Mouse (Mus musculus): ENCODE data around the gene Atp1a3. TPM values are rescaled to one million over a fixed set of nuclear protein-coding genes. Genes with fewer than 3 reads are reported as not detected.

Atp1a3 gene
- total and polyA plus RNA-seq, 2 experiments = 0.06 to 0.28 TPM

GRCm38 (mm10) chr7:24949958-24950623, 55.7 kb downstream of the Atp1a3 start:
- Histone ChIP-seq H3K27ac (replicated peaks; ENCODE audit: insufficient read depth, low read depth, low read length) (no peak overlapping the region), H3K4me1 (ENCODE audit: control insufficient read depth, insufficient read depth, low read length) (no peaks in the 10 kb centered on the region), H3K27me3 (ENCODE audit: control insufficient read depth, insufficient read depth, low read length) (peaks cover 43% of the 10 kb centered on the region), H3K4me3 (ENCODE audit: insufficient read depth, low read depth, low read length) (no peak overlapping the region), H3K36me3 (ENCODE audit: control insufficient read depth, insufficient read depth, low read length) (no peaks in the 10 kb centered on the region), H3K9ac (ENCODE audit: low read depth, low read length) (no peak overlapping the region), H3K79me2 (ENCODE audit: control insufficient read depth, insufficient read depth, low read length) (no peaks in the 10 kb centered on the region)
- peak; percentile 89 for TF ChIP-seq CTCF (IDR thresholded peaks at IDR 0.05; ENCODE audit: low read depth, low read length)
- TF ChIP-seq POLR2A (IDR thresholded peaks at IDR 0.05; ENCODE audit: extremely low read depth, insufficient read depth, low read length) = no peak
- DNase-seq (ENCODE audit: extremely low read depth, low read depth, low spot score) = no peak
- 5% methylated on average over 8 of the region's 8 CpGs for WGBS

GRCm38 (mm10) chr7:24948774-24949173, 57.0 kb downstream of the Atp1a3 start:
- H3K79me2 ChIP-seq (ENCODE audit: control insufficient read depth, insufficient read depth, low read length) = no peaks in the 10 kb centered on the region
- peaks cover 46% of the 10 kb centered on the region for H3K27me3 ChIP-seq (ENCODE audit: control insufficient read depth, insufficient read depth, low read length)
- TF ChIP-seq POLR2A (IDR thresholded peaks at IDR 0.05; ENCODE audit: extremely low read depth, insufficient read depth, low read length) = no peak
- TF ChIP-seq CTCF (IDR thresholded peaks at IDR 0.05; ENCODE audit: low read depth, low read length) = no peak
- no peak overlapping the region for H3K9ac ChIP-seq (ENCODE audit: low read depth, low read length)
- H3K4me1 ChIP-seq (ENCODE audit: control insufficient read depth, insufficient read depth, low read length) = no peaks in the 10 kb centered on the region
- DNase-seq (ENCODE audit: extremely low read depth, low read depth, low spot score) = no peak
- no peak overlapping the region for H3K27ac ChIP-seq (replicated peaks; ENCODE audit: insufficient read depth, low read depth, low read length)
- 5% methylated on average over 29 of the region's 29 CpGs for WGBS
- H3K4me3 ChIP-seq (ENCODE audit: insufficient read depth, low read depth, low read length) = no peak overlapping the region
- H3K36me3 ChIP-seq (ENCODE audit: control insufficient read depth, insufficient read depth, low read length) = no peaks in the 10 kb centered on the region

- Histone ChIP-seq H3K36me3 (ENCODE audit: control insufficient read depth, insufficient read depth, low read length) (no peaks in the 10 kb centered on the region), H3K4me1 (ENCODE audit: control insufficient read depth, insufficient read depth, low read length) (no peaks in the 10 kb centered on the region), H3K27me3 (ENCODE audit: control insufficient read depth, insufficient read depth, low read length) (peaks cover 42% of the 10 kb centered on the region), H3K27ac (replicated peaks; ENCODE audit: insufficient read depth, low read depth, low read length) (no peak overlapping the region), H3K79me2 (ENCODE audit: control insufficient read depth, insufficient read depth, low read length) (no peaks in the 10 kb centered on the region), H3K4me3 (ENCODE audit: insufficient read depth, low read depth, low read length) (no peak overlapping the region), H3K9ac (ENCODE audit: low read depth, low read length) (no peak overlapping the region)
- no peak for DNase-seq (ENCODE audit: extremely low read depth, low read depth, low spot score)
- 7% methylated on average over 7 of the region's 7 CpGs for WGBS
- no peak for TF ChIP-seq POLR2A (IDR thresholded peaks at IDR 0.05; ENCODE audit: extremely low read depth, insufficient read depth, low read length)
- no peak for TF ChIP-seq CTCF (IDR thresholded peaks at IDR 0.05; ENCODE audit: low read depth, low read length)
Observed at GRCm38 (mm10) chr7:24947316-24948048, 58.3 kb downstream of the Atp1a3 start.

GRCm38 (mm10) chr7:24944257-24944950, 61.4 kb downstream of the Atp1a3 start, which contains the start of gene Gm4881:
Gene Gm4881 (minus strand): TSS chr7:24944494.
- H3K27me3 ChIP-seq (ENCODE audit: control insufficient read depth, insufficient read depth, low read length) = peaks cover 43% of the 10 kb centered on the region
- H3K4me3 ChIP-seq (ENCODE audit: insufficient read depth, low read depth, low read length) = no peak within 1 kb of the TSS
- no peak within 1 kb of the TSS for H3K9ac ChIP-seq (ENCODE audit: low read depth, low read length)
- H3K27ac ChIP-seq (replicated peaks; ENCODE audit: insufficient read depth, low read depth, low read length) = no peak within 1 kb of the TSS
- H3K4me1 ChIP-seq (ENCODE audit: control insufficient read depth, insufficient read depth, low read length) = no peaks in the 10 kb centered on the region
- no peaks in the 10 kb centered on the region for H3K36me3 ChIP-seq (ENCODE audit: control insufficient read depth, insufficient read depth, low read length)
- DNase-seq (ENCODE audit: extremely low read depth, low read depth, low spot score) = no peak
- TF ChIP-seq CTCF (IDR thresholded peaks at IDR 0.05; ENCODE audit: low read depth, low read length) = no peak
- WGBS = 3% methylated on average over 71 of the region's 72 CpGs
- H3K79me2 ChIP-seq (ENCODE audit: control insufficient read depth, insufficient read depth, low read length) = no peaks in the 10 kb centered on the region

- H3K4me1 ChIP-seq (ENCODE audit: control insufficient read depth, insufficient read depth, low read length) = no peaks in the 10 kb centered on the region
- no peak overlapping the region for H3K27ac ChIP-seq (replicated peaks; ENCODE audit: insufficient read depth, low read depth, low read length)
- peaks cover 41% of the 10 kb centered on the region for H3K27me3 ChIP-seq (ENCODE audit: control insufficient read depth, insufficient read depth, low read length)
- no peak overlapping the region for H3K9ac ChIP-seq (ENCODE audit: low read depth, low read length)
- no peaks in the 10 kb centered on the region for H3K79me2 ChIP-seq (ENCODE audit: control insufficient read depth, insufficient read depth, low read length)
- no peak for DNase-seq (ENCODE audit: extremely low read depth, low read depth, low spot score)
- 10% methylated on average over 6 of the region's 6 CpGs for WGBS
- H3K4me3 ChIP-seq (ENCODE audit: insufficient read depth, low read depth, low read length) = no peak overlapping the region
- no peak for TF ChIP-seq CTCF (IDR thresholded peaks at IDR 0.05; ENCODE audit: low read depth, low read length)
- TF ChIP-seq POLR2A (IDR thresholded peaks at IDR 0.05; ENCODE audit: extremely low read depth, insufficient read depth, low read length) = no peak
- no peaks in the 10 kb centered on the region for H3K36me3 ChIP-seq (ENCODE audit: control insufficient read depth, insufficient read depth, low read length)
Observed at GRCm38 (mm10) chr7:24943641-24944040, 62.1 kb downstream of the Atp1a3 start.

Measured in liver, adult 2 months (tissue).